Mouse (Mus musculus): Measurements from ENCODE around the gene Rhoa.

- TF ChIP-seq EP300 (optimal IDR thresholded peaks at IDR 0.05): no peak
- no peak for TF ChIP-seq CTCF (IDR thresholded peaks at IDR 0.05; ENCODE audit: low read depth)
Measured at GRCm38 (mm10) chr9:108348290-108348680, 42.4 kb downstream of the Rhoa start.

Measured in stomach, postnatal 0 days (tissue).